Mouse (Mus musculus): ENCODE results near the gene Scmh1. TPM values are rescaled to one million over a fixed set of nuclear protein-coding genes. Genes with fewer than 3 reads are reported as not detected.

Scmh1 gene
- polyA plus RNA-seq (2014; fragmentation: Illumina TruSeq; extraction: RNeasy Lipid Tissue Mini Kit (QIAGEN cat#74804); ENCODE audit: insufficient read depth, low read depth, low replicate concordance) = 22.7 TPM

GRCm38 (mm10) chr4:120405144-120405805 lies at the start of gene Scmh1:
Gene Scmh1, plus strand, starts transcription at chr4:120405281.

GRCm38 (mm10) chr4:120531986-120532385 lies 126.9 kb downstream of the Scmh1 start, which contains the start of gene Slfnl1:
Gene Slfnl1, plus strand, starts transcription at chr4:120532231.

GRCm38 (mm10) chr4:120569486-120570437 lies 164.7 kb downstream of the Scmh1 start, which contains the start of gene Ctps:
Gene Ctps, minus strand, starts transcription at chr4:120570276.

Other genes starting within 250 kb of the Scmh1 start
- not detected for gene Edn2, start 244.1 kb upstream of the Scmh1 start, polyA plus RNA-seq (2014; fragmentation: Illumina TruSeq; extraction: RNeasy Lipid Tissue Mini Kit (QIAGEN cat#74804); ENCODE audit: insufficient read depth, low read depth, low replicate concordance)
- gene Foxo6, start 117.9 kb upstream of the Scmh1 start, polyA plus RNA-seq (2014; fragmentation: Illumina TruSeq; extraction: RNeasy Lipid Tissue Mini Kit (QIAGEN cat#74804); ENCODE audit: insufficient read depth, low read depth, low replicate concordance) = 1.0 TPM
- gene Slfnl1, start 127.0 kb downstream of the Scmh1 start, polyA plus RNA-seq (2014; fragmentation: Illumina TruSeq; extraction: RNeasy Lipid Tissue Mini Kit (QIAGEN cat#74804); ENCODE audit: insufficient read depth, low read depth, low replicate concordance) = not detected
- 16.7 TPM for gene Ctps, start 165.0 kb downstream of the Scmh1 start, polyA plus RNA-seq (2014; fragmentation: Illumina TruSeq; extraction: RNeasy Lipid Tissue Mini Kit (QIAGEN cat#74804); ENCODE audit: insufficient read depth, low read depth, low replicate concordance)
- not detected for gene Gm8439, start 183.5 kb downstream of the Scmh1 start, polyA plus RNA-seq (2014; fragmentation: Illumina TruSeq; extraction: RNeasy Lipid Tissue Mini Kit (QIAGEN cat#74804); ENCODE audit: insufficient read depth, low read depth, low replicate concordance)